Mouse (Mus musculus) heart, embryonic 11.5 days (tissue): ENCODE measurements around the gene Oprm1. TPM values are rescaled to one million over a fixed set of nuclear protein-coding genes. Genes with fewer than 3 reads are reported as not detected.

Experiments
- ATAC-seq: fragments of 200-750 bp; cut with Nextera tagmentation; replicated peaks from 2 replicates; pipeline ENCODE4 v1.8.0; 2017; ENCODE audit warnings: moderate library complexity; ENCODE audit not compliant: insufficient number of reproducible peaks, low FRiP score, low TSS enrichment
- H3K27ac ChIP-seq: fragments of 300-500 bp; sonication (generic); 2 replicates; pipeline ENCODE4 v1.5.1; 2014; ENCODE audit warnings: mild to moderate bottlenecking, low read depth, low read length
- H3K27me3 ChIP-seq: fragments of 300-500 bp; sonication (generic); 2 replicates; pipeline ENCODE4 v1.6.1; 2014; ENCODE audit warnings: mild to moderate bottlenecking, low read length, mixed read lengths; ENCODE audit not compliant: control insufficient read depth, insufficient read depth
- H3K36me3 ChIP-seq: fragments of 300-500 bp; sonication (generic); 2 replicates; pipeline ENCODE4 v1.6.1; 2014; ENCODE audit warnings: mild to moderate bottlenecking, low read length, moderate library complexity, mixed read lengths; ENCODE audit not compliant: control insufficient read depth, insufficient read depth
- H3K4me1 ChIP-seq: fragments of 300-500 bp; sonication (generic); 2 replicates; pipeline ENCODE4 v1.6.1; 2014; ENCODE audit warnings: low read length; ENCODE audit not compliant: control insufficient read depth, insufficient read depth
- H3K4me2 ChIP-seq: fragments of 300-500 bp; sonication (generic); 2 replicates; pipeline ENCODE4 v1.6.1; 2014; ENCODE audit warnings: mild to moderate bottlenecking, moderate library complexity
- H3K4me3 ChIP-seq: fragments of 300-500 bp; sonication (generic); 2 replicates; pipeline ENCODE4 v1.5.1; 2014; ENCODE audit warnings: low read depth, low read length
- H3K9ac ChIP-seq: fragments of 300-500 bp; sonication (generic); 2 replicates; pipeline ENCODE4 v1.6.1; 2014; ENCODE audit warnings: mild to moderate bottlenecking, low read depth, low read length, moderate library complexity
- H3K9me3 ChIP-seq: fragments of 300-500 bp; sonication (generic); replicated peaks from 2 replicates; pipeline ENCODE4 v1.6.1; 2016; ENCODE audit warnings: low read length; ENCODE audit not compliant: control insufficient read depth
- WGBS: fragments of 180-500 bp; shearing (Covaris S2); extraction: QIAGEN DNeasy Blood & Tissue Kit; methylation state at CpG from one replicate; pipeline ENCODE4 v1.1.7; 2014; ENCODE audit not compliant: insufficient replicate concordance; 5-methylcytosine and 5-hydroxymethylcytosine counted together
- polyA plus RNA-seq: library from polyadenylated mRNA; unstranded; fragments of >200 nt; fragmentation: Nextera tagmentation; extraction: Ambion mirVana; gene quantifications from 2 replicates; pipeline ENCODE4 v1.2.1, GENCODE M21; 2014

The Oprm1 gene
- polyA plus RNA-seq, 1 experiment from 2014 or later = not detected

- Histone ChIP-seq H3K4me1 (no peaks in the 10 kb centered on the region), H3K9ac (no peak overlapping the region), H3K9me3 (no peaks in the 10 kb centered on the region), H3K27me3 (no peaks in the 10 kb centered on the region), H3K36me3 (no peaks in the 10 kb centered on the region), H3K27ac (no peak overlapping the region), H3K4me3 (no peak overlapping the region), H3K4me2 (no peak overlapping the region)
- 84% methylated on average over 3 of the region's 3 CpGs for WGBS
- no peak for ATAC-seq
Observed at GRCm38 (mm10) chr10:6901819-6902393, 143.6 kb downstream of the Oprm1 start.

GRCm38 (mm10) chr10:6909763-6910162 is 151.5 kb downstream of the Oprm1 start:
- Histone ChIP-seq H3K27me3 (no peaks in the 10 kb centered on the region), H3K9ac (no peak overlapping the region)
- no peak for ATAC-seq

GRCm38 (mm10) chr10:6915991-6916390 is 157.7 kb downstream of the Oprm1 start:
- Histone ChIP-seq H3K9ac (no peak overlapping the region), H3K4me3 (no peak overlapping the region), H3K9me3 (no peaks in the 10 kb centered on the region), H3K4me1 (no peaks in the 10 kb centered on the region), H3K27me3 (no peaks in the 10 kb centered on the region), H3K27ac (no peak overlapping the region), H3K36me3 (no peaks in the 10 kb centered on the region), H3K4me2 (no peak overlapping the region)
- 35% methylated on average over 1 of the region's 1 CpGs for WGBS
- ATAC-seq = no peak

More at GRCm38 (mm10) chr10:6909763-6910162, 151.5 kb downstream of the Oprm1 start:
- H3K4me3 ChIP-seq = no peak overlapping the region
- 54% methylated on average over 2 of the region's 2 CpGs for WGBS
- H3K4me1 ChIP-seq = no peaks in the 10 kb centered on the region
- no peaks in the 10 kb centered on the region for H3K36me3 ChIP-seq
- H3K4me2 ChIP-seq = no peak overlapping the region
- H3K9me3 ChIP-seq = no peaks in the 10 kb centered on the region
- H3K27ac ChIP-seq = no peak overlapping the region

GRCm38 (mm10) chr10:6916545-6917257 is 158.4 kb downstream of the Oprm1 start:
- Histone ChIP-seq H3K27me3 (no peaks in the 10 kb centered on the region), H3K36me3 (no peaks in the 10 kb centered on the region), H3K4me3 (no peak overlapping the region), H3K4me2 (no peak overlapping the region), H3K27ac (no peak overlapping the region), H3K4me1 (no peaks in the 10 kb centered on the region), H3K9me3 (no peaks in the 10 kb centered on the region), H3K9ac (no peak overlapping the region)
- ATAC-seq = no peak
- 38% methylated on average over 6 of the region's 6 CpGs for WGBS

GRCm38 (mm10) chr10:6926724-6927123 is 168.4 kb downstream of the Oprm1 start:
- WGBS = 75% methylated on average over 2 of the region's 2 CpGs
- H3K9ac ChIP-seq = no peak overlapping the region
- H3K4me2 ChIP-seq = no peak overlapping the region

GRCm38 (mm10) chr10:6927600-6928223 is 169.4 kb downstream of the Oprm1 start:
- no peak overlapping the region for H3K27ac ChIP-seq
- no peak overlapping the region for H3K4me2 ChIP-seq
- no peak overlapping the region for H3K4me3 ChIP-seq
- no peaks in the 10 kb centered on the region for H3K27me3 ChIP-seq
- no peak for ATAC-seq
- no peaks in the 10 kb centered on the region for H3K4me1 ChIP-seq
- no peaks in the 10 kb centered on the region for H3K9me3 ChIP-seq
- H3K36me3 ChIP-seq = no peaks in the 10 kb centered on the region
- no peak overlapping the region for H3K9ac ChIP-seq
- 68% methylated on average over 4 of the region's 4 CpGs for whole genome bisulfite sequencing

More at GRCm38 (mm10) chr10:6926724-6927123, 168.4 kb downstream of the Oprm1 start:
- Histone ChIP-seq H3K27me3 (no peaks in the 10 kb centered on the region), H3K4me3 (no peak overlapping the region), H3K36me3 (no peaks in the 10 kb centered on the region), H3K27ac (no peak overlapping the region), H3K4me1 (no peaks in the 10 kb centered on the region), H3K9me3 (no peaks in the 10 kb centered on the region)
- ATAC-seq = no peak

GRCm38 (mm10) chr10:6928905-6929304 is 170.6 kb downstream of the Oprm1 start:
- H3K36me3 ChIP-seq = no peaks in the 10 kb centered on the region
- no peak overlapping the region for H3K9ac ChIP-seq
- H3K4me1 ChIP-seq = no peaks in the 10 kb centered on the region
- H3K9me3 ChIP-seq = no peaks in the 10 kb centered on the region
- H3K4me2 ChIP-seq = no peak overlapping the region
- H3K4me3 ChIP-seq = no peak overlapping the region
- no peak for ATAC-seq
- no peaks in the 10 kb centered on the region for H3K27me3 ChIP-seq
- no peak overlapping the region for H3K27ac ChIP-seq
- WGBS = 46% methylated on average over 1 of the region's 1 CpGs

- Histone ChIP-seq H3K9me3 (no peaks in the 10 kb centered on the region), H3K27me3 (no peaks in the 10 kb centered on the region), H3K4me2 (no peak overlapping the region), H3K9ac (no peak overlapping the region), H3K36me3 (no peaks in the 10 kb centered on the region), H3K27ac (no peak overlapping the region), H3K4me1 (no peaks in the 10 kb centered on the region), H3K4me3 (no peak overlapping the region)
- WGBS = 75% methylated on average over 1 of the region's 1 CpGs
- no peak for ATAC-seq
Observed at GRCm38 (mm10) chr10:6930398-6930797, 172.1 kb downstream of the Oprm1 start.
